Mouse (Mus musculus) ES-Bruce4 (cell line): ENCODE results near the gene Agtpbp1.

ENCODE experiments used
- CTCF ChIP-seq: IDR thresholded peaks from one replicate; pipeline ENCODE4 v1.8.1; 2011; ENCODE audit warnings: low read depth, low read length
- POLR2A ChIP-seq: IDR thresholded peaks from one replicate; pipeline ENCODE4 v1.8.1; 2011; ENCODE audit warnings: low read length; ENCODE audit not compliant: insufficient read depth

DNA sequence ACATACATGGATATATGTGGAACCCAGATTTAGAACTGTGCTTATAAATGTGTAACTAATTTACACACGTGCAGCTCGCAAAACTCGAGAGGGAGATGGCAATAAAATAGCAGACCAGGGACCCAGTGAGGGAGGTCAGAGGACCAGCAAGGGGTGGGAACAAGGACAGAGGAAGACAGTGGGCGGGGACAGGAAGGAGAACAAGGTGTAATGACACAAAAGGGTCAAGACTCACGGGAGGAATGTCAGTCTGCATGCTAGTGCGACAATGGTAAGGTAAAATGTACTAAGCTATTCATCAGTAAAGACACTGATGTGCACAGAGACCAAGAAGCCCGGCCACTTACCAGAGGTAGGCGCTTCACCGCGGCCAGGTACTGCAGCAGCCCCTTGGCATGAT lies 111.7 kb downstream of the Agtpbp1 start:
- no peak for TF ChIP-seq POLR2A
- no peak for TF ChIP-seq CTCF
